Mouse (Mus musculus) midbrain, embryonic 13.5 days (tissue): ENCODE data around the gene Smarca2. TPM values are rescaled to one million over a fixed set of nuclear protein-coding genes. Genes with fewer than 3 reads are reported as not detected.

ENCODE experiments used
- ATAC-seq: fragments of 200-750 bp; cut with Nextera tagmentation; 2 replicates; pipeline ENCODE4 v1.8.0; 2017; ENCODE audit warnings: mild to moderate bottlenecking, moderate TSS enrichment, moderate library complexity
- H3K27ac ChIP-seq: fragments of 300-500 bp; sonication (generic); 2 replicates; pipeline ENCODE4 v1.5.1; 2015; ENCODE audit warnings: inconsistent platforms, mild to moderate bottlenecking, moderate library complexity
- H3K27me3 ChIP-seq: fragments of 300-500 bp; sonication (generic); 2 replicates; pipeline ENCODE4 v1.6.1; 2015; ENCODE audit warnings: mild to moderate bottlenecking, inconsistent platforms
- H3K36me3 ChIP-seq: fragments of 300-500 bp; sonication (generic); 2 replicates; pipeline ENCODE4 v1.6.1; 2015; ENCODE audit warnings: mild to moderate bottlenecking, inconsistent platforms
- H3K4me1 ChIP-seq: fragments of 300-500 bp; sonication (generic); replicated peaks from 2 replicates; pipeline ENCODE4 v1.6.1; 2015; ENCODE audit warnings: inconsistent platforms
- H3K4me2 ChIP-seq: fragments of 300-500 bp; sonication (generic); replicated peaks from 2 replicates; pipeline ENCODE4 v1.6.1; 2015; ENCODE audit warnings: moderate library complexity, mild to moderate bottlenecking, inconsistent platforms
- H3K4me3 ChIP-seq: fragments of 300-500 bp; sonication (generic); replicated peaks from 2 replicates; pipeline ENCODE4 v1.5.1; 2015; ENCODE audit warnings: mild to moderate bottlenecking, inconsistent platforms
- H3K9ac ChIP-seq: fragments of 300-500 bp; sonication (generic); replicated peaks from 2 replicates; pipeline ENCODE4 v1.6.1; 2015; ENCODE audit warnings: mild to moderate bottlenecking, inconsistent platforms
- H3K9me3 ChIP-seq: fragments of 300-500 bp; sonication (generic); 2 replicates; pipeline ENCODE4 v1.6.1; 2016; ENCODE audit warnings: mild to moderate bottlenecking, inconsistent platforms
- WGBS: fragments of 180-500 bp; shearing (Covaris S2); methylation state at CpG from one replicate; pipeline ENCODE4 v1.1.7; 2015; 5-methylcytosine and 5-hydroxymethylcytosine counted together
- polyA plus RNA-seq: library from polyadenylated mRNA; unstranded; fragments of >200 nt; fragmentation: Nextera tagmentation; extraction: Ambion mirVana; gene quantifications from 2 replicates; pipeline ENCODE4 v1.2.1, GENCODE M21; 2015

Gene Smarca2
- polyA plus RNA-seq, 1 experiment from 2014 or later: 109 TPM

GRCm38 (mm10) chr19:26814629-26815028, 209.8 kb downstream of the Smarca2 start:
- Histone ChIP-seq H3K4me2 (no peak overlapping the region), H3K27me3 (no peaks in the 10 kb centered on the region), H3K4me3 (no peak overlapping the region), H3K9me3 (0 out of 2 replicates have a peak, but pooled peaks cover 3% of the 10 kb centered on the region), H3K9ac (no peak overlapping the region), H3K4me1 (no peaks in the 10 kb centered on the region; the same call in 1 of the 2 replicates), H3K36me3 (peaks cover 5% of the 10 kb centered on the region; the same call in 1 of the 2 replicates), H3K27ac (no peak overlapping the region)
- peak; percentile 45; the same call in 1 of the 2 replicates for ATAC-seq
- 12% methylated on average over 4 of the region's 4 CpGs for WGBS

DNA sequence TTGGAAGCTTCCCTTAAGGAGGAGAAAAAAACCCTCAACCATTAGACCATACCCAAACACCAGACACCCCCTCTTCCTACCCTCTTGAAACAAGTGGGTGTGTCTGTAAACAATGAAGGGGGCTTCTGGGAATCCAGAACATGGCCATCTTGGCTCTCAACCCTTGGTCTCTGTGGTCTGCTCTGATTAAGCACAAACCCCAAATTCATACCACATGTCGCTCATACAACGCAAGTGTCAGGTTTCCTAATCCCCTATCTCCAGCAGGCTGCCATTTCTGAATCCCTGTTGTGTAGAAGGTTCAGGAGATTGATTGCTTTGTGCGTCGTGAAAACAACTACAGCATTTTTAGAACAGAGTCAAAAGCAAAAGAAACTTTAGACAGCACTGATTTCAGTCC, 213.1 kb downstream of the Smarca2 start:
- Histone ChIP-seq H3K4me3 (no peak overlapping the region), H3K9ac (no peak overlapping the region), H3K27me3 (no peaks in the 10 kb centered on the region), H3K36me3 (no peaks in the 10 kb centered on the region), H3K4me1 (no peaks in the 10 kb centered on the region; the same call in 1 of the 2 replicates), H3K27ac (no peak overlapping the region), H3K9me3 (0 out of 2 replicates have a peak, but pooled peaks cover 3% of the 10 kb centered on the region), H3K4me2 (no peak overlapping the region)
- no peak for ATAC-seq
- 84% methylated on average over 4 of the region's 4 CpGs for WGBS
